Mouse (Mus musculus) thymus, adult 18-20 months (tissue): ENCODE measurements around the gene Cox6a1.
"Not testable (repeated sequence)": the region's sequence is repeated elsewhere in the genome, so short reads cannot be mapped to it uniquely, and the experiment has no call there.

Experiments used
- DNase-seq, 2 experiments: peaks; one replicate each; pipeline ENCODE4 v3.0.0; 2022; ENCODE audit warnings: mixed read lengths in 2 of 2

Cox6a1 gene

GRCm38 (mm10) chr5:115348546-115349224, at the start of gene Cox6a1:
TSS of gene Cox6a1 (minus strand) at chr5:115348981.
- peak; percentile 97 for DNase-seq

- no peak for DNase-seq
These were observed 49.3 kb upstream of the Cox6a1 start for GRCm38 (mm10) chr5:115397839-115398780.

DNA sequence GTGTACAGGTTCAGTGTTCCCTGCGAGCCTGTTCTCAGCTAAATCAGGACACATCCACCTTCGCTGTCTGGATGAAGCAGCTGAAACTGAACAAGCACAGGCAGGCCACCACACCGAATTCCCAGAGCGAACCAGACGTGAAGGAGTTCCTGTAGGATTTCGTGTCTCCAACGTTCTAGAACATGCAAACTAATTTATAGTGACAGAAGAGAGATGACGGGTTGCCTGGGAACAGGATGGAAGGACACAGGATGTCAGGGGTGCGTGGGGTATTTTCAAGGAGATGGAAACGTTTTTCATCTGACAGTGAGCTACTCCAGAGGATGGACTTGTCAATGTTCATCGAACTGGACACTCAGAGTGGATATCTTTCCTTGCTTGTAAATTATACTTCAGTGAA, 47.9 kb upstream of the Cox6a1 start:
- no peak for DNase-seq

DNA sequence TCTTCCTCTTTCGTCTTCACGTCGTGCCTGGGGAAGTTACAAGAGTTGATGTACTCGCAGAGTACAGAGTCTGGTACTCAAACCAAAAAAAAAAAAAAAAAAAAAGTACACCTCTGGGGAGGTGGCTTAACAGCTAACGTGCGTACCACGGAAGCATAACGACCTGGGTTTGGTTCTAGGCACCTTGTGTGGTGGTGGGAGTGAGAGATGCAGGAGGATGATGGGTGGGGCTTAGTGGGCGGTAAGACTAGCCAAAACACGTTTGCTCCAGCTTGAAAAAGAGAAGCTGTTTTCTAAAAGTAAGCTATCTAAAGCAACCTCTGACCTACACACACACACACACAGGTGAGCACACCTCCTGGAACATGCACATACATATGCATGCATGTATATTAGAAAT, 46.1 kb upstream of the Cox6a1 start:
- DNase-seq, result no peak

- DNase-seq, result no peak
These were observed 45.4 kb upstream of the Cox6a1 start for GRCm38 (mm10) chr5:115394223-115394622.

DNA sequence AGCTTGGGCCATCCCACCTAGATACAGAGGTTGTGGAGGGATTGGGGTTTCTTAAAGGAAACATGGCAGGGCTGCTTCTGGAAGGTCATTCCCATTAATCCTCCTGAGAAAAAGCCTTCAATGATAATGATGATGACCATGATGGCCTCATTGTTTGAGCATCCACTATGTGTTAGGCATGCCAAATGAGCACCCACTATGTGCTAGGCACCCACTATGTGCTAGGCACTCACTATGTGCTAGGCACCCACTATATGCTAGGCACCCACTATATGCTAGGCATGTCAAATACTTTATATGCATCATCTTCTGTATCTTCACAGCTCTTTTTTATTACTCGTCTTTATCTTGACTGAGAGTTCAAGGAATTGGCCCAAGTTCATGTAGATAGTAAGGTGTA, 44.2 kb upstream of the Cox6a1 start:
- no peak for DNase-seq

DNA sequence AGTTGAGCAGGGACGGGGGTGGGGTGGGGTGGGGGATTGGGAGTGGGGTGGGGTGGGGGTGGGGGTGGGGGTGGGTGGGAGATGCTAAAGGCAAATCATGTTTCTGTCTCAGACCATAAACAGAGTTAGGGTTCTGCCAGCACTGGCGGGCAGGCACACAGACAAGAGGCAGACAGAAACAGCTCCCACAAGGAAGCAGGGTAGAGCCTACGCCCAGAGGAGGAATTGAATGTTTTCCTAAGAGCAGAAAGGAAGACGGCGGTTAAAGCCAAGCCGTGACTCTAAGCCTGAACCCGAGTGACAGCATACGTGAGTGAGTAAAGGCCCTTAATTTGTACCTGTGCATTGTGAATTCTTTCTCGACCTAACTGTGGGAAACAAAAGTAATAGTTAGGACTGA, 43.2 kb upstream of the Cox6a1 start:
- DNase-seq, result no peak

- DNase-seq, result not testable (repeated sequence)
These were observed 30.1 kb upstream of the Cox6a1 start for GRCm38 (mm10) chr5:115378882-115379281.

- no peak for DNase-seq
These were observed 26.7 kb upstream of the Cox6a1 start for GRCm38 (mm10) chr5:115375436-115375835.

DNA sequence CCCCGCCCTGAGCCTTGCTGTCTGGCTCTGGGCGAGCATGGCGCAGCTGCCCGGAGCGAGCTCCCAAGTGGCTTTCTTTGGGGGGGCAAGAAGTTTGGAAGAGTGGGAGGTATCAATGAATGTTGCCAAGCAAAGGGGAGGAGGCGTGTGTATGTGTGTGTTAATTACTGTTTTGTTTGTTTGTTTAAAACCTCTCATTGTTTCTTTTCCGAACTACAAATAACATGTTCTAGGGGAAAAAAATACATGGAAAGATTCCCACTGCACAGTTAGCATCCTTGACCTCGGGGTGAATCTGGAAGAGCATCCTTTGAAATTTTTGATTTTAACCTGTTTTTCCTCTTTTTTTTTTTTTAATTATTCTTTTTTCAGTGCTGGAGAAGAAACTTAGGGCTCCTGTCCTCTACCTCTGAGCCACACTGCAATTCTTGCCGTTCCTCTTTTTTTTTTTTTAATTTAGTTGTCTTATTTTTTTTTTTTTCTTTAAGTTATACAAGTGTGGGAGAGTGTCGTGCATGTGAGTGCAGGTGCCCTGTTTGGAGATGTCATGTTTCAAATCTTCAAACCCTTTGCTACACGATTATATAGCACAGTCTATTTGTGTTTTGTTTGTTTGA, 25.5 kb upstream of the Cox6a1 start:
- DNase-seq, result no peak

- DNase-seq, result no peak
These were observed 24.8 kb upstream of the Cox6a1 start for GRCm38 (mm10) chr5:115373441-115374203.

- no peak for DNase-seq
These were observed 23.0 kb upstream of the Cox6a1 start for GRCm38 (mm10) chr5:115371736-115372135.

DNA sequence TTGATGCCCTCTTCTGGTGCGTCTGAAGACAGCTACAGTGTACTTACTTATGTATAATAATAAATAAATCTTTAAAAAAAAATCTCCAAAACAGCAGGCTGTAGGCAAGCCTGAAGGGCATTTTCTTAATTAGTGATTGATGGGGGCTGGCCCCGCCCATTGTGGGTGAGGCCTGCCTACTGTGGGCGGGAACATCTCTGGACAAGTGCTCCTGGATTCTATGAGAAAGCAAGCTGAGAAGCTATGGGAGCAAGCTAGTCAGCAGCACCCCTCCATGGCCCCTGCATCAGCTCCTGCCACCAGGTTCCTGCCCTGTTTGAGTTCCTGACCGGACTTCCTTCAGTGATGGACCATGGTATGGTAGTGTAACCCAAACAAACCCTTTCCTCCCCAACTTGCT, 16.0 kb upstream of the Cox6a1 start:
- DNase-seq, result no peak

DNA sequence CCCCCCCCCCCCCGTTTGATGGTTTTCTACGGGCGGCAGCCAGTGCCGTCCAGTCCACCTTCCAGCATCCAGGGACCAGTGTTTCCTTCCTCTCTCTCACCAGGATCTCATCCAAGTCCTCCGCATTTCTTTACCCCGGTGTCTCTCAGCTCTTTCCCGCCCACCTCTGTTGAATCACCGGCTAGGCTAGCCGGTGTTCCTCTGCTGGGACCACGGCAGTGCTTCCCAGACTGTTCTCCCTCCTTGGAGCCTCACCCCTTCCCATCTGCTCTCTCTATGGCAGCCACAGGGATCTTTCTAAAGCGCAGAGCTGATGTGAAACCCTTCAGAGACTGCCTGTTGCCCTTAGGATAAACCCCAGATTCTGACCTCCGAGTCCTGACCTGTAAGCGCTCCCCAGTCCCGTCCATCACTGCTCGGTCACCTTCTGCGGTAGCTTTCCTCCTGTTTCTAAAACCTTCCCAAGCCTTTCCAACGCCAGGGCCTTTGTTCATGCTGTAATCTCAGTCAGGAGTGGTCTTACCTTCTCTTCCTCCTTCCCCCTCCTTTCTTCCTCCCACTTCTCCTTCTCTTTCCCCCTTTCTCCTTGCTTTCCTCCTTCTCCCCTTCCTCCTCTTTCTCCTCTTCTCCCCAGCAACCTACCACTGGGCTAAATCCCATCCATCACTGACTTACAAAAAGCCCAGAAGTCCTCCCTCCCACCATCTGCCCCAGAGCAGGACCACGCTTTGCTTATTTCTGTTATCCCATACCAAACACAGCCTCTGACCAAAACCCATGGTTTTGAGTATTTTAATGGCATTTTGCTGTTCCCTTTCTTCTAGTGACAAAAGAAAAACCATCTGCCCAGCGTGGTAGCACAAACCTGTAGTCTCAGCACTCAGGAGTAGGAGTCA, 14.3 kb upstream of the Cox6a1 start:
- no peak for DNase-seq

GRCm38 (mm10) chr5:115362216-115362615, 13.4 kb upstream of the Cox6a1 start:
- no peak for DNase-seq

DNA sequence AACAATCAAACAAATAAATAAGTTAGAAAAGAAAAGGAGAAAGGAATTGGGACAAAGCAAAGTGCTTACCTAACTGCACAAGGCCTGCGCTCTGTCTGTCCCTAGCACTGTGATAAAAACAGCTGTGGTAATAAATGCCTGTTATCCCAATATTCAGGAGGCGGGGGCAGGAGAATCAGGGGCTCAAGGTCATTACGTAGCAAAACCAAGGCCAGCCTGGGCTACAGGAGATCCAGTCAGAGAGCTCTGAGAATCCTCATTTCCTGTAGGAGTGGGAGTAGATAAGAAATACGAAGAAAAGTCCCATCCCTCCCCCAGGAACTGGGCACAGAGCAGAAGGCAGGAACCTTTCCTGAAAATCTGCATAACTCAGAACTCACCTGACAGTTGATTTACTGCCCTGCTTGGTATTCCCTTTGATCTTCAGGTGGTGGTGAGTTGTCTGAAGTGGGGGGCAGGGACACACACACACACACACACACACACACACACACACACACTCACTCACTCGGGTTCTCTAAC, 11.1 kb upstream of the Cox6a1 start:
- DNase-seq, result no peak

- DNase-seq, result no peak
These were observed 10.7 kb upstream of the Cox6a1 start for GRCm38 (mm10) chr5:115359438-115359837.

DNA sequence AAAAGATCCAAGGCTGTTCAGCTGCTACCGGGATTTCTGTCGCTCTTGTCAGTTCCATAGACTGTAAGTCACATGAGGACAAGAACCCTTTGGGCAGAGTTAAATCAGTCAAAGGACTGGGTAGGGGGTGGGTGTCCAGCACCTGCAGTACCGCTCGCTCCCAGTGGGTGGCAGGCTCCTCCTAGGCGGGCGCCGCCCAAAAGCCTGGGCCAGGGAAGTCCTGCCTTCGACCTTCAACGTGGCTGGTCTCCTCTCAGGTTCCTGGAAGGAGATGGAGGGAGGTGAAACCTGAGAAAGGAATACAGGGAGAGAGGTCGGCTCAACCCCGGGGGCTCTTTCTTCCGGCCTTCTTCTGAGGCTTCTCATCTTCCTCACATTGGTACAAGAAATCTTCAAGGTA, 10.1 kb upstream of the Cox6a1 start:
- DNase-seq, result peak; percentile 40 to 46

- no peak for DNase-seq
These were observed 6.3 kb upstream of the Cox6a1 start for GRCm38 (mm10) chr5:115355070-115355469.

DNA sequence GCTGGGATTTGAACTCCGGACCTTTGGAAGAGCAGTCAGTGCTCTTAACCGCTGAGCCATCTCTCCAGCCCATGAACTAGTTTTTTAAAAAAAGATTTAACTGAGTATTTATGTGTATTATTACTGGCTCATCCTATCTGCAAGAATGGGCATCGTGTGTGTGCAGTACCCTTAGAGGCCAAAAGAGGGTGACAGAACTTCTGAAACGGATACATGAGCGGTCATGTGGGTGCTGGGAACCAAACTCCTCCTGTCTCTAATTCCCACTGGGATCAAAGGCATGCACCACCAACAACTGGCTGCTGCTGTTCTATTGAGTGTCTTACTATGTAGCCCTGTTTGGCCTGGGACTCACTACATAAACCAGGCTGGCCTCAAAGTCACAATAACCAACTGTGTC, 2.6 kb upstream of the Cox6a1 start:
- no peak for DNase-seq

- DNase-seq, result no peak
These were observed 409 bp upstream of the Cox6a1 start for GRCm38 (mm10) chr5:115349225-115349555.

DNA sequence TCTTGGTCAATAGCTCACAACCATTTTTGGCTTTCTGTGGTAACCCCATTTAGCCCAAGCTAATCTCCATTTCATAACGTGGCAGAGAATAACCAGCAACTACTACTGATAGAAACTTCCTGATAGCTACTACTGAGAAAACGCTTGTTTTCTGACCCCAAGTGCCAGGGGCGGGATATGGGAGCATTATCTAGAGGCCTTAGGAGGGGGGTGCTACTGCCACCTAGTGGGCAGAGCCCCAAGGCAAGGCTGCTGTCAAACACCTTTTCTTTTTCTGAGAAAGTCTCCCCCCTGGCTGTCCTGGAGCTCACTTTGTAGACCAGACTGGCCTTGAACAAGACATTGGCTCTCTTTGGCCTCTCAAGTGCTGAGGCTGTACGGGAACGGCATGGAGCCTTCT, 1.2 kb downstream of the Cox6a1 start:
- peak; percentile 60 to 68 for DNase-seq
